Mouse (Mus musculus): ENCODE results near the gene Sh2d2a. TPM values are rescaled to one million over a fixed set of nuclear protein-coding genes. Genes with fewer than 3 reads are reported as not detected.

Gene Sh2d2a
- polyA plus RNA-seq, 1 experiment from 2014 or later: not detected

- Histone ChIP-seq H3K4me3 (replicated peaks) (no peak overlapping the region), H3K4me2 (no peak overlapping the region), H3K27me3 (no peaks in the 10 kb centered on the region), H3K27ac (no peak overlapping the region), H3K4me1 (replicated peaks) (no peaks in the 10 kb centered on the region), H3K9me3 (replicated peaks) (no peaks in the 10 kb centered on the region), H3K36me3 (no peaks in the 10 kb centered on the region), H3K9ac (no peak overlapping the region)
- DNase-seq (no peak), ATAC-seq (ENCODE audit: low read depth) (no peak)
- WGBS (ENCODE audit: insufficient replicate concordance): 11% methylated on average over 4 of the region's 4 CpGs
These were observed 18.1 kb upstream of the Sh2d2a start for GRCm38 (mm10) chr3:87828435-87828834.

- 38% methylated on average over 10 of the region's 10 CpGs for WGBS (ENCODE audit: insufficient replicate concordance)
- no peak overlapping the region for H3K4me2 ChIP-seq
- H3K4me3 ChIP-seq (replicated peaks): no peak overlapping the region
- no peaks in the 10 kb centered on the region for H3K4me1 ChIP-seq (replicated peaks)
- H3K9me3 ChIP-seq (replicated peaks): no peaks in the 10 kb centered on the region
- no peak overlapping the region for H3K9ac ChIP-seq
- H3K36me3 ChIP-seq: no peaks in the 10 kb centered on the region
- DNase-seq (no peak), ATAC-seq (ENCODE audit: low read depth) (no peak)
- H3K27me3 ChIP-seq: no peaks in the 10 kb centered on the region
- H3K27ac ChIP-seq: no peak overlapping the region
These were observed 17.5 kb upstream of the Sh2d2a start for GRCm38 (mm10) chr3:87829025-87829424.

- Histone ChIP-seq H3K36me3 (no peaks in the 10 kb centered on the region), H3K4me3 (replicated peaks) (no peak overlapping the region), H3K9me3 (replicated peaks) (no peaks in the 10 kb centered on the region), H3K27me3 (no peaks in the 10 kb centered on the region), H3K4me1 (replicated peaks) (no peaks in the 10 kb centered on the region), H3K9ac (no peak overlapping the region), H3K4me2 (no peak overlapping the region), H3K27ac (no peak overlapping the region)
- 58% methylated on average over 7 of the region's 7 CpGs for WGBS (ENCODE audit: insufficient replicate concordance)
- ATAC-seq (ENCODE audit: low read depth) (no peak), DNase-seq (no peak)
These were observed 14.3 kb upstream of the Sh2d2a start for GRCm38 (mm10) chr3:87832109-87832859.

GRCm38 (mm10) chr3:87833482-87833881 lies 13.1 kb upstream of the Sh2d2a start:
- no peak for ATAC-seq (ENCODE audit: low read depth)

GRCm38 (mm10) chr3:87838622-87839021 lies 7.9 kb upstream of the Sh2d2a start:
- DNase-seq: peak; percentile 35

More at GRCm38 (mm10) chr3:87833482-87833881, 13.1 kb upstream of the Sh2d2a start:
- Histone ChIP-seq H3K36me3 (no peaks in the 10 kb centered on the region), H3K9ac (no peak overlapping the region), H3K27me3 (no peaks in the 10 kb centered on the region), H3K4me3 (replicated peaks) (no peak overlapping the region), H3K9me3 (replicated peaks) (no peaks in the 10 kb centered on the region), H3K4me2 (no peak overlapping the region), H3K27ac (no peak overlapping the region), H3K4me1 (replicated peaks) (no peaks in the 10 kb centered on the region)
- 56% methylated on average over 5 of the region's 5 CpGs for WGBS (ENCODE audit: insufficient replicate concordance)
- DNase-seq: no peak

GRCm38 (mm10) chr3:87840858-87841257 lies 5.7 kb upstream of the Sh2d2a start:
- no peaks in the 10 kb centered on the region for H3K36me3 ChIP-seq
- H3K4me3 ChIP-seq (replicated peaks): no peak overlapping the region
- no peaks in the 10 kb centered on the region for H3K4me1 ChIP-seq (replicated peaks)
- H3K9ac ChIP-seq: no peak overlapping the region
- DNase-seq: no peak
- H3K27ac ChIP-seq: no peak overlapping the region
- H3K4me2 ChIP-seq: no peak overlapping the region
- peaks cover 11% of the 10 kb centered on the region for H3K27me3 ChIP-seq
- no peak for ATAC-seq (ENCODE audit: low read depth)
- H3K9me3 ChIP-seq (replicated peaks): no peaks in the 10 kb centered on the region

More at GRCm38 (mm10) chr3:87838622-87839021, 7.9 kb upstream of the Sh2d2a start:
- Histone ChIP-seq H3K4me3 (replicated peaks) (no peak overlapping the region), H3K4me2 (no peak overlapping the region), H3K9me3 (replicated peaks) (no peaks in the 10 kb centered on the region), H3K36me3 (no peaks in the 10 kb centered on the region), H3K27me3 (peaks cover 11% of the 10 kb centered on the region), H3K9ac (no peak overlapping the region), H3K27ac (no peak overlapping the region), H3K4me1 (replicated peaks) (no peaks in the 10 kb centered on the region)
- 6% methylated on average over 4 of the region's 4 CpGs for whole genome bisulfite sequencing (ENCODE audit: insufficient replicate concordance)
- ATAC-seq (ENCODE audit: low read depth): no peak

- Histone ChIP-seq H3K9ac (no peak overlapping the region), H3K27me3 (0 out of 2 replicates have a peak, but pooled peaks cover under 1% of the 10 kb centered on the region), H3K4me2 (no peak overlapping the region), H3K27ac (no peak overlapping the region), H3K4me3 (replicated peaks) (no peak overlapping the region), H3K4me1 (replicated peaks) (0 out of 2 replicates have a peak, but pooled peaks cover 5% of the 10 kb centered on the region), H3K9me3 (replicated peaks) (no peaks in the 10 kb centered on the region), H3K36me3 (no peaks in the 10 kb centered on the region)
- DNase-seq (no peak), ATAC-seq (ENCODE audit: low read depth) (no peak)
- WGBS (ENCODE audit: insufficient replicate concordance): 62% methylated on average over 4 of the region's 4 CpGs
These were observed 1.6 kb upstream of the Sh2d2a start for GRCm38 (mm10) chr3:87844981-87845380.

- H3K4me2 ChIP-seq: no peak overlapping the region
- H3K36me3 ChIP-seq: no peaks in the 10 kb centered on the region
- WGBS (ENCODE audit: insufficient replicate concordance): 40% methylated on average over 4 of the region's 4 CpGs
- H3K27ac ChIP-seq: no peak overlapping the region
- DNase-seq (no peak), ATAC-seq (ENCODE audit: low read depth) (no peak)
- H3K9ac ChIP-seq: no peak overlapping the region
- no peaks in the 10 kb centered on the region for H3K27me3 ChIP-seq
- 0 out of 2 replicates have a peak, but pooled peaks cover 5% of the 10 kb centered on the region for H3K4me1 ChIP-seq (replicated peaks)
- H3K9me3 ChIP-seq (replicated peaks): no peaks in the 10 kb centered on the region
- H3K4me3 ChIP-seq (replicated peaks): no peak overlapping the region
These were observed 369 bp upstream of the Sh2d2a start for GRCm38 (mm10) chr3:87846186-87846585.

- Histone ChIP-seq H3K4me3 (replicated peaks) (no peak overlapping the region), H3K9me3 (replicated peaks) (no peaks in the 10 kb centered on the region), H3K27me3 (no peaks in the 10 kb centered on the region), H3K4me2 (no peak overlapping the region), H3K9ac (no peak overlapping the region), H3K4me1 (replicated peaks) (0 out of 2 replicates have a peak, but pooled peaks cover 5% of the 10 kb centered on the region), H3K27ac (no peak overlapping the region), H3K36me3 (no peaks in the 10 kb centered on the region)
- DNase-seq (no peak), ATAC-seq (ENCODE audit: low read depth) (no peak)
- 24% methylated on average over 5 of the region's 5 CpGs for WGBS (ENCODE audit: insufficient replicate concordance)
These were observed 1.1 kb downstream of the Sh2d2a start for GRCm38 (mm10) chr3:87847680-87848079.

GRCm38 (mm10) chr3:87849117-87849516 lies 2.6 kb downstream of the Sh2d2a start:
- DNase-seq (no peak), ATAC-seq (ENCODE audit: low read depth) (no peak)
- no peaks in the 10 kb centered on the region for H3K9me3 ChIP-seq (replicated peaks)
- H3K4me1 ChIP-seq (replicated peaks): 0 out of 2 replicates have a peak, but pooled peaks cover 5% of the 10 kb centered on the region
- 58% methylated on average over 14 of the region's 14 CpGs for WGBS (ENCODE audit: insufficient replicate concordance)
- no peak overlapping the region for H3K9ac ChIP-seq
- no peak overlapping the region for H3K4me3 ChIP-seq (replicated peaks)
- no peak overlapping the region for H3K27ac ChIP-seq
- no peak overlapping the region for H3K4me2 ChIP-seq
- H3K36me3 ChIP-seq: no peaks in the 10 kb centered on the region
- no peaks in the 10 kb centered on the region for H3K27me3 ChIP-seq

GRCm38 (mm10) chr3:87854795-87855568 lies 8.4 kb downstream of the Sh2d2a start:
- no peak overlapping the region for H3K4me2 ChIP-seq
- no peak overlapping the region for H3K9ac ChIP-seq
- no peaks in the 10 kb centered on the region for H3K27me3 ChIP-seq
- no peaks in the 10 kb centered on the region for H3K4me1 ChIP-seq (replicated peaks)
- no peak for ATAC-seq (ENCODE audit: low read depth)
- peaks cover 39% of the 10 kb centered on the region for H3K36me3 ChIP-seq
- WGBS (ENCODE audit: insufficient replicate concordance): 61% methylated on average over 7 of the region's 7 CpGs
- no peak overlapping the region for H3K27ac ChIP-seq
- no peak for DNase-seq
- no peak overlapping the region for H3K4me3 ChIP-seq (replicated peaks)
- H3K9me3 ChIP-seq (replicated peaks): no peaks in the 10 kb centered on the region
